Mouse (Mus musculus): ENCODE measurements around the gene Ethe1.

The Ethe1 gene

GRCm38 (mm10) chr7:24653681-24654080, 66.3 kb downstream of the Ethe1 start:
- in situ Hi-C loops (cut with MboI; ENCODE audit: low sequenced_read_pairs) = no loop called here
